Mouse (Mus musculus): ENCODE measurements around the gene Ago3.

The Ago3 gene

DNA sequence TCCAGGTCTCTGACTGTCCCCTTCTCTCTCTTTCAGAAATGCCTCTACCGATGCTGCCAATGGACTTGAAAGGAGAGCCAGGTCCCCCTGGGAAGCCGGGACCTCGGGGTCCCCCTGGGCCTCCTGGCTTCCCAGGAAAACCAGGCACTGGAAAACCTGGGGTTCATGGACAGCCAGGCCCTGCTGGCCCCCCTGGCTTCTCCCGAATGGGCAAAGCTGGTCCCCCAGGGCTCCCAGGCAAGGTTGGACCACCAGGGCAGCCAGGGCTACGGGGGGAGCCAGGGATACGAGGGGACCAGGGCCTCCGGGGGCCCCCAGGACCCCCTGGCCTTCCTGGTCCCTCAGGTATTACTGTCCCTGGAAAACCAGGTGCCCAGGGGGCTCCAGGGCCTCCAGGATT, 119.0 kb downstream of the Ago3 start:
- no peak for DNase-seq (ENCODE audit: low spot score)

DNA sequence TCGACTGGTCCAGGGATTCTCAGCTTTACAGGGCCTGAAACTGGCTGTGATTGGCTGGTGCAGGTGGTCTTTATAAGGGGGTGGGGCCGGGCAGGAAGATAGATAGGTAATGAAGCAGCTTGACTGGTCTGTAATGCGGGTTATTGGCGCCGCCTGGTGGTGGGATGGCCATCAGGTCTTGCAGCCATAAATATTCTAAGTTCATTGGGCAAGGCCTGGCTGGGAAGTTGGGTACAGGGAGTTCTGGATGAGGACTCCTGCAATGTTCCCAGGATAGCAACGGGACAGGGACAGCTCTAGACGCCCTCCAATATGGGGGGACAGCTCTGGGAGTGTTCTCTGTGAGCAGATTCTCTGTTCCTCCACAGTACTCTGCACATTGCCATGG, 119.4 kb downstream of the Ago3 start:
- DNase-seq (ENCODE audit: low spot score) = peak; percentile 87

DNA sequence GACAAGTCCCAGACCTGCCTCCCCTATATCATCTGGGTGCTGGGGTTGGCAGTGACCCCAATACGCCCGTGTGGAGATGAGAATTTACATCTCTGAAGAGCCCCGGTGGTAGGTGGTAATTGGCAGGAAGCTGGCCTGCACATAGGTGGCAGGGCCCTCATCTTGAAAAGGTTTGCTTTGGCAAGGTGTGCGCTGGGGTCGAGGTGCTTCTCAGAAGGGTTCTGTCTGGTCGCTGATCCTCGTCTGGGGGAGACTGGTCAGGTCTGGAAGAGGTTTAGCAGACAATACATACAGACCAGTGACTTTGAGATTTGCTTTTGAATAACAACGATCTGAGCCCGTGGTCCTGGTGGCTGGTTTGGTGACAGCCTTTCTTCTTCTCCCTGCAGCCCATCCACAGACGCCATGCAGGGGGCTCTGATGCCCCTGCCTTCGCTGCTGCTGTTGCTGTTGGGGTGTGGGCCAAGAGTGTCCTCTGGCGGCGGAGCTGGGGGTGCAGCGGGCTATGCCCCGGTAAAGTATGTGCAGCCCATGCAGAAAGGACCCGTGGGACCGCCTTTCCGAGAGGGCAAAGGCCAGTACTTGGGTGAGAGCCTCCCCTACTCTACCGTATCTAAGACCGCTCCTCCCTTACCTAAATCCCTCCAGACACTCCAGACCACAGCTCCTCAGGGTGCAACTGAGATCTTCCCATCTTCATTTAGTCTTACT, 120.0 kb downstream of the Ago3 start:
- DNase-seq (ENCODE audit: low spot score) = no peak

DNA sequence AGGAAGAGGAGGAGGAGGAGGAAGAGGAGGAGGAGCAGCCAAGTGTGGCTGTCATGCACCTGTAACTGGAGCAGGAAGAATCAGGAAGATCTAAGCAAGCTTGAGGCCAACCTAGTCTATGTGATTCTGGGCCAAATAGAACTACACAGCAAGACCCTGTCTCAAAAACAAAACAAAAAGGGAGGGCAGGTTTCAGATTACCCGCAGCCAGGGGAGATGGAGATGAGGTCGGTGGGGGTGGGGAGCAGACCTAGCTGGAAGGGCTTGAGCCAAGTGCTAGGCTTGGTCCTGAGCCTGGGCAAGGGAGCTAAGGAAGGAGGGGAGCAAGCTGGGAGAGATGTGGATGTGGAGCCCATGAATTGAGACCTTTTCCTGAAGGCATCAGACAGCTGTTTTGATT, 122.5 kb downstream of the Ago3 start:
- DNase-seq (ENCODE audit: low spot score) = no peak

DNA sequence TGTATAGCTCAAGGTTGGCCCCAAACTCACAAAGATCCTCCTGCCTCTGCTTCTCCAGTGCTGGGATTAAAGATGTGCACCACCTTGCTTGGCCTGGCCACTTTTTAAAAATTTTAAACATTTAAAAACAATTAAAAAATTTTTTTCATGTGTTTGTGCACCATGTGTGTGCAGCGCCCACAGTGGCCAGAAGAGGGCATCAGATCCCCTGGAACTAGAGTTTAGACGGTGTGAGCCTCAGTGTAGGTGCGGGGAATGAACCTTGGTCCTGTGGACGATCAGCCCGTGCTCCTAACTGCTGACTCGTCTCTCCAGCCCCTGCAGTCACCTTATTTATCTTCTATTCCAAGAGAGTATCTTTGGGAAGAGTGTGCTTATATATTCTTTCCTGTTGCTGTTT, 123.3 kb downstream of the Ago3 start:
- DNase-seq (ENCODE audit: low spot score) = no peak

DNA sequence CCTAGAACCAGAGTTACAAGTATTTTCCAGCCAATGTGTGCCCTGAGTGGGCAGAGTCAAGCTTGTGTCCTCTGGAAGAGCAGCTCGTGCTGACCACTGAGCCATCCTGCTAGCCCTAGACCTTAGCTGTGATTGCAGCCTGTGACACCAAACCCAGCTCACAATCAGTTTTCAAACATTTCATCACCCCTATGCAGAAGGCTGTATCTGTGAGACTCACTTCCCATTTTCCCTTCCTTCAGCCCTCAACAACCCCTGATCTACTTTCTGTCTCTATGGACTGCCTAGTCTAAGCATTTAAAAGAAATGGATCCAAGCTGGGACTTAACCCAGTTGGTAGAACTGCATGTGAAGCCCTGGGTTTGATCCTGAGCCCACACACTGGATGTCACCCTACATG, 123.9 kb downstream of the Ago3 start:
- no peak for DNase-seq (ENCODE audit: low spot score)

DNA sequence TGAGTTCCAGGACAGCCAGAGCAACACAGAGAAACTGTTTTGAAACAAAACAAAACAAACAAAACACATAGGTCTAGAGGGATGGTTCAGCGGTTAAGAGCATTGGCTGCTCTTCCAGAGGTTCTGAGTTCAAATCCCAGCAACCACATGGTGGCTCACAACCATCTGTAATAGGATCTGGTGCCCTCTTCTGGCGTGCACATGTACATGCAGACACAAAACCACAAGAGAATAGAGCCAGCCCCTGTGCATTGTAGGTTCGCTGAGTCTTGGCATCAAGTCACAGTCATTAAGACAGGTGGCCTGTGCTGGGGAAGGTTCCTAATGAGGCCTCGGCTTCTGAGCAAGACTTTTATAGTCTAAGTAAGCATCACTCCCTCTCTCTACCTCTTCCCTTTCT, 125.5 kb downstream of the Ago3 start:
- DNase-seq (ENCODE audit: low spot score) = no peak

DNA sequence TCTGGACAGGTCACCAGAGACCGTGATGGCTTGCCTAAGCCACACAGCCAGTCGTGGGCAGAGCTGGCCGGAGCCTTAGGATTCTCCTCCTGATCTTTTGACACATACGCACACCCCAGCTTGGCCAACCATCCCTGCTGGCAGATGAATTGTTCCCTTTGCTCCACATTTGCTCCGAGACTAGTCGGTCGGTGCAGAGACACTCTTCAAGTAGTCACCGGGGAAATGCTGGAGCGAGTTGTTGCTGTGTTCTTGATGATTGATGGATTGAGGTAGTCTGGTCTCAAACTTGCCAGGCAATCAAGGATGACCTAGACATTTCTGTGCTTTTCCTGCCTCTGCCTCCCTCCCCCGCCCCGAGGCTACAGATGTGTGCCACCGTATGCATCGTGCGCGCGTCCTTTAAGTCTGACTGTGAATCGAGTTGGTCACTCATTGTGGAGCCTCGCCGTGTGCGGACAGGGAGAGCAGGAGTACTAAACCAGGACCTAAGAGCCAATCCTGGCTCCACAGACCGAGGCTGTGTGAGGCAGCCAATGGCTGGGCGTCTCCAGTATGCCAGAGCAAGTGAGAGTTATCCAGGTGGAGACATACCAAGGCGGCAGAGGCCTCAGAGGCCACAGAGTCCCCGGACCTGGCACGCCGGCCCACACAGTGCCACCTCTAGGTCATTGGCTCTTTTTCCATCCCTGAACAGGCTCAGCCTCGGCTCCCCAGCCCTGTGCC, 127.6 kb downstream of the Ago3 start:
- peak; percentile 76 for DNase-seq (ENCODE audit: low spot score)

DNA sequence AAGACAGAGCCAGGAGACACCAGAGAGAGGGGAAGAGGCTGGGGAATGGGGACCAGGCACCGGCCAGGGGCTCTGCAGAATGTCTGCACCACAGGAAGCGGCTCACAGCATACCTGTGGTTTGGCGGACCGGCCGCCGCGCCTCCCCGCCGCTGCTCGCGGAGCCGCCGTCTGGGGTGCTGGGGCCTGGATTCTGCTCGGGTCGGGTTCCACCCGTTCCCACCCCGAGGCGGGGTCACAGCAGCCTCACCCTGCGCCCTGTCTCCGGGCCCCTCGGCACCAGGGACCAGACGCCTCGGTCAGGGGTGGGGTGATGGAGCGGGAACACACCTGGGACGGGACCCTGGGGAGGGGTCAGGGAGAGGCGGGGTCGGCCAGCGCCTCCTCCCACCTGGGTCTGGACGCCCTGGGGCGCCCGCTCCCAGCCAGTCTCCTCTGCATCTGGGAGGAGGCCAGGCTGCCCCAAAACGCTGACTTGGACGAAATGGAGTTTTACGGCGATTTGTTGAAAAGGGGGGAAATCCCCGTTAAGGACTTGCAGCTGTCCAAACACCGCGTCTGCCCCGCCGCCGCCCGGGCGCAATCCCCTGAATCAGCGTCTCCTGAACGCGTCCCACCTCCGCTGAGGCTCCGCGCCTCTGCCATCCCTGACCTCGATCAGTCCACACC, 128.3 kb downstream of the Ago3 start:
- no peak for DNase-seq (ENCODE audit: low spot score)

DNA sequence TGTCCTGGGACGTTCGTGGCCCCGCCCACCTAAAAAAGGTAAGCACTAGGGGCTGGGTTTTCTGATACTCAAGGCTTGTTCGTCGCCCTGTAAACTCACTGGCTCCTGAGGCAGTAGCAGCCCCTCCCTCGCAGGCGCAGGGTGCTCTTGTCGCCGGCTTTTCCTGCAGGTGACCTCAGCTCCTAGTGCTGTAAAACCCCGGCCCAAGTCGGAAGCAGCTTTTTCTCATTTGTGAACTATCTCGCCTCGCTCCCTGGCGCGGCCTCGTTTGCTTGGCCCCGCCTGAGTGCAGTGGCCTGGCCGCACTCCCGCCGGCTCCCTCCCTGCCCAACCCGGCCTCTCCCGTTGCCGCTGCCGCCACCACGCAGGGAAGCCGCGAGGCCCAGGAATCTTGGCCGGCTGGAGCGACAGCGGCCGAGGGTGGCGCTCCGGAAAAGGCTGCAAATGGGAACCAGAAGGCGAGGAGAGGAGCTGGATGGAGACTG, 132.7 kb downstream of the Ago3 start:
- DNase-seq (ENCODE audit: low spot score) = no peak

DNA sequence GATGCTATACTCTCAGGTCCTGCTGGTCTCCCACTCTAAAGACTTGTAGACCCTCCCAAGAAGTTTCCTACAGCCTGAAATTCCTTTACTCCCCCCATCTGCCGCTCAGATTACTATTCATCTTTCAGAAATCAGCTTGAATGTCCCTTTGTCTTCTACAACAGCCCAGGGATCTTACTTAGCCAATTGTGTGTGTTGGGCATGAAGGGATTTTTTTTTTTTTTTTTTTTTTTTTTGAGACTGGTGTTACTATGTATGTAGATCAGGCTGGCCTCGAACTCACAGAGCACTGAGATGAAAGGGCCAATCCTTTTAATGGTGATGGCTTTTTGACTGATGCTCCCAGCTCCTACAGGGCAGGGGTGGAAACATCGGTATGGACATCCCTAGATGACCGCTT, 133.4 kb downstream of the Ago3 start:
- no peak for DNase-seq (ENCODE audit: low spot score)

DNA sequence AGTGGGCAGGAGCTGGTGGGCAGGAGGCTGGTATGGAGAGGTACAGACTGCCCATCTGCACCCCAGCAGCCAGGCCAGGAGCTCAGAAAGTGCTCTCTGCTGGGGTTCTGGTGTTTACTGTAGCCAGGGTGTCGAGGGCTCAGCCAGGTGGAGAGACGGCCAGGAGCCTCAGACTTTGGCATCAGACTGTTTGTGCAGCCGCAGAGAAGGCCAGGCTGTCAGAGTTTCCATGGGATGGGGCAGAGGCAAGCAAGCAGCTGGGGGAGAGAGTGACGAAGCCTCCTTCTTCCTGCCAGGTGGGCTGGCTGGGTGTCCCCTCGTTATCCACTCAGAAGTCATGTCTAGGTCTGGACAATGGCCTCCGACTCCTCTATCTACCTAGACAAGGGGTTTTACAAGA, 134.2 kb downstream of the Ago3 start:
- DNase-seq (ENCODE audit: low spot score) = no peak

DNA sequence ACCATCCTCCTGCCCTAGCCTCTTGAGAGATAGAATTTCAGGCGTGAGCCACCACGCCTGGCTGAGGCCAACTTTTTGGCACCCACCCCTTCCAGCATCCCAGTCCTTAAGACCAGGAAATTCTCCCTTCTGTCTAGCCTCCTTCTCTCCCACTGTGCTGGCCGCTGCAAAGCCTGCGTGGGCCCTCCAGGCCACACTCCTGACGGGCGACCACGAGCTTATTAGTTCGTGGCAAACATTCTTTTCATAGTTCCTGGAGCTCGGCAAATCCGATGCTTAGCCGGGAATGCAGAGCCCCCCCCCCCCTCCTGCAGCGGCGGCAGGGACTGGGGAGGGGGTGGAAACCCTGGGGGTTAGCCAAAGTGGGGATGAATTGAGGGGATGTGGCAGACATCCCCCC, 138.2 kb downstream of the Ago3 start:
- DNase-seq (ENCODE audit: low spot score) = no peak

DNA sequence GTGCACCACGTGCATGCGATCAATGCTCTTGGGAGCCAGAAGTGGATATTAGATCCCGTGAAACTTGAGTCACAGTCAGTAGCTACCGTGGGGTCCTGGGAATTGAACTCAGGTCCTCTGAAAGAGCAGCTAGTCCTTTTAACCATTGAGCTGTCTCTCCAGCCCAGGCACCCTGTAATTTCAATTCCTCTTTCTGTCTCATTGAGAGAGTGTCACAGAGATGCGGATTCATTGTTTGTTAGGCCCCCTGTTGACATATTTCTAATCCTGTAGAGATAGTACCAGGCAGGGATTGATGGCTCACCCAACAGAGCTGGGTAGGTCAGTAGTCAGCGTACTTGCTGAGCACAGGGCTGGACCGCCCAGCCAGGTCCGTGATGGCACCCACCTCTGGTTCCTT, 139.0 kb downstream of the Ago3 start:
- DNase-seq (ENCODE audit: low spot score) = no peak

DNA sequence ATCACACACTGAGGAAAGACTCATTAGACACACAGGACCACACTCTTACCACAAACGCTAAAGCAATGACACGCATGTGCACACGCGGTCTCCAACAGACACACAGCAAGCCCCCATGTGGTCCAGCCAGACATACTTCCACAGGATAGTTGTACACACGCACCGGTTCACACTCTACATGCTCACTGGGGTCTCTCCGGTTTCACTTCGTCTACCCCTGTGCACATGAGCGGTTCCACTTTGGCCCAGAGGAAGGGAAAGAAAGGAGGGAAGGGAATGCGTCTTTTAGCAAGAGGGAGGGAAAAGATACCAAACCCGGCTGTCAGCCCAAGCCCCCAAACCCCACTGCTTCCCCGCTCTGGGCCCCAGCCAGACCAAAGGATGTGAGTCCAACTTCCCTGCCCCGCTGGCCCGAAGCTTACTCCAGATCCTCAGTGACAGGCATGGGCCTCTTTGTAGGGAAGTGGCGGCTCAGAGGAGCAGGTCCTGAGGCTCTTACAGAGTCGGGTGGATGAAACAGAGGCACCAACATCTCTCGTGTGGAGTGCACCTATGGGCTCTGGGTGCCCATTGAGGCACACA, 141.2 kb downstream of the Ago3 start:
- no peak for DNase-seq (ENCODE audit: low spot score)

DNA sequence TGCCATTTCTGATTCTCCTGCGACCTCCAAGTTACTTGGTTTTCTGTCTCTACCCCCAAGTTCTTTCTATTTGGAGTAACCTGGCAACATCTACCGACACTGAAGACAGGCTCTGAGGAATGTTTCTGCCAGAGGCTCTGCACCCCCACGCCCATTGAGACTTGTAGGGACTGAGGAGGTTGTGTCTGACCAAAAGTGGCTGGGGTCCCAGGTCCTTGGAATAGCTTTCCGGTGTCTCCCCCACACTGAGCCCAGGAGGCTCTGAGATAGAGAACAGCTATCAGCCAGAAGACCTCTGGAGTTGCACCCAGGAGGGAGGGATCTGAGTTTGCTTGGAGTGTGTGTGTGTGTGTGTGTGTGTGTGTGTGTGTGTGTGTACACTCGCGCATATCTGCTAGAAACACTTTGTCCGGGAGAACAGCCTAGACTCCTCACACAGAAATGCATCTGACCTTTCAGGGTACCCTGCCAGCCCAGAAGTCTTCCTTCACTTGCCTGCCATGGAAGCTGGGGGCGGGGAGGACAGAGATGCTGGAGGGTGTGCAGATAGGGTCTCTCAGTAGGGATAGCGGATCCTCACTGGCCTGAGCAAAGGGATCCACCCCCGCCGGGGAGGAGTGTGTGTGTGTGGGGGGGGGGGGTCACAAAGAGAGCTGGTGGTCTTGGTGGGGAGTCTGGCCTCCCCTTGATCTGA, 141.9 kb downstream of the Ago3 start:
- no peak for DNase-seq (ENCODE audit: low spot score)

DNA sequence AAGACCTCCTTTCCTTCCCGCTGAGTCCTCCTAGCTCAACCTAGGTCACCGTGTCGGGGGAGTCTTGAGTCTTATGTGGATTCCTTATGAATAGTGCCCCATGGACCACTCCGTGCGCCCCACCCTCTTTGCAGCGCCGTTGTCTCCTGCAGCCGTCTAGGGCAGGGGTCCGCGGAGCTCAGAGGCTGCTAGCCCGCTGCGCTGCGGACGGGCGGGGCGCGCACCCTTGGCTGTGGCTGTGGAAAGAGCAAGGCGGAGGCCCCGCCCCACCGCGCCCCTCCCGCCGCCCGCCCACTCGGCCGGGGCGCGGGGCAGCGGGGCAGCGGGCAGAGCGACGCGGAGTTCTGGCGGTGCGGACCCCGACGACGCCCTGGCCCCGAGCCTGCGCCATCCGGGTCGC, 142.9 kb downstream of the Ago3 start, which contains the start of gene Col8a2:
TSS of gene Col8a2 (plus strand) at position 302 of the 400 bp plus-strand sequence.
- DNase-seq (ENCODE audit: low spot score) = no peak

DNA sequence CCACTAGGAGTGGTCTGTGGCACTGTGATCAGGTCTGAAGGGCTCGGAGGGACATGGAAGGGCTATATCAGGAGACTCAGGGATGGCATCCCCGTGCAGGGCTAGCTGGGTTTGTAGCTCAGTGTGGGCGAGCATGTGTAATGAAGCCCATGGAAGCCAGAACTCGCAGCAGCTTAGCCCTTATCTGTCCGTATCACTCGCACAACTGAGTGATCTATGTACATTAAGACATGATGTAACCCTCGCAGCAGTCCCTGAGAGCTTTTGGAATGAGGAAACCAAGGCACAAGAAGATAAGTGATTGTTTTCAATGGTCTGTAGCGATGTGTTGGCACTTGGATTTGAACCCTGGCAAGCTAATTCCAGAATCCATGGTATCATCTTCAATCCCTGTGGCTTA, 145.8 kb downstream of the Ago3 start:
- DNase-seq (ENCODE audit: low spot score) = no peak

DNA sequence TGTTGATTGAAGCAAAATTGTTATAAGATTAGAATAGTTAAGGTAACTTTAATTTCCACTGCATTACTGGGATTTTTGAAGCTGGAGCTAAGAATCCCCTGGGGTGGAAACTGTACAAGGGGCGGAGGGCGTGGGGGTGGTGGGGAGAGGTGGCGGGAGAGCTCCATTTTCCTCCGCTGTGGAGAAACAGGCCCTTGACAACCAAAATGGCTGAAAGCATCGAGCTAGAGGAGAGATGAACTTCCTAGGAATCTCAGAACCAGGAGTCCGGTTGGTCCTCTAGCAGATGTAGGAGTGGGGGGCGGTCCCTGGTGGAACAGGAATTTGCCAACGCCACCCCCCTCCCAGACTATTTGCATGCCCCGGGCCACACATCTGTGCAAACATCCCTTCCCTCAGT, 147.7 kb downstream of the Ago3 start:
- no peak for DNase-seq (ENCODE audit: low spot score)
